Mouse (Mus musculus): ENCODE data around the gene Adcy9. TPM values are rescaled to one million over a fixed set of nuclear protein-coding genes. Genes with fewer than 3 reads are reported as not detected.
"Not testable (repeated sequence)": the region's sequence is repeated elsewhere in the genome, so short reads cannot be mapped to it uniquely, and the experiment has no call there.

Adcy9 gene
- total and polyA plus RNA-seq, 2 experiments from 2014 or later = 1.8 to 19.0 TPM

GRCm38 (mm10) chr16:4342579-4342978, 77.7 kb downstream of the Adcy9 start:
- no peak overlapping the region for H3K27ac ChIP-seq (ENCODE audit: low read depth)
- ATAC-seq (ENCODE audit: insufficient read depth, low read depth) = no peak
- WGBS = 91% methylated on average over 7 of the region's 7 CpGs
- H3K36me3 ChIP-seq (replicated peaks; ENCODE audit: control insufficient read depth, insufficient read depth, low read length) = no peaks in the 10 kb centered on the region
- no peak overlapping the region for H3K4me3 ChIP-seq (ENCODE audit: low read depth, low read length)
- no peak for DNase-seq (ENCODE audit: low spot score)
- no peaks in the 10 kb centered on the region for H3K27me3 ChIP-seq (ENCODE audit: control insufficient read depth, insufficient read depth, low read length)
- TF ChIP-seq CTCF (IDR thresholded peaks at IDR 0.05; ENCODE audit: low read depth) (no peak), EP300 (IDR thresholded peaks at IDR 0.05; ENCODE audit: low read depth) (no peak)
- no peak overlapping the region for H3K4me2 ChIP-seq (ENCODE audit: low read depth, low read length)
- H3K9ac ChIP-seq (replicated peaks; ENCODE audit: low read depth, low read length) = no peak overlapping the region
- H3K9me3 ChIP-seq (replicated peaks; ENCODE audit: control insufficient read depth, low read length) = no peaks in the 10 kb centered on the region
- H3K4me1 ChIP-seq (ENCODE audit: control insufficient read depth, insufficient read depth) = no peaks in the 10 kb centered on the region

GRCm38 (mm10) chr16:4341316-4342062, 78.8 kb downstream of the Adcy9 start:
- H3K9me3 ChIP-seq (replicated peaks; ENCODE audit: control insufficient read depth, low read length) = no peaks in the 10 kb centered on the region
- no peak overlapping the region for H3K9ac ChIP-seq (replicated peaks; ENCODE audit: low read depth, low read length)
- H3K27me3 ChIP-seq (ENCODE audit: control insufficient read depth, insufficient read depth, low read length) = no peaks in the 10 kb centered on the region
- TF ChIP-seq CTCF (IDR thresholded peaks at IDR 0.05; ENCODE audit: low read depth) = no peak
- TF ChIP-seq EP300 (IDR thresholded peaks at IDR 0.05; ENCODE audit: low read depth) = no peak
- no peak overlapping the region for H3K4me3 ChIP-seq (ENCODE audit: low read depth, low read length)
- no peak overlapping the region for H3K27ac ChIP-seq (ENCODE audit: low read depth)
- H3K36me3 ChIP-seq (replicated peaks; ENCODE audit: control insufficient read depth, insufficient read depth, low read length) = no peaks in the 10 kb centered on the region
- no peak for ATAC-seq (ENCODE audit: insufficient read depth, low read depth)
- H3K4me1 ChIP-seq (ENCODE audit: control insufficient read depth, insufficient read depth) = no peaks in the 10 kb centered on the region
- WGBS = 68% methylated on average over 14 of the region's 14 CpGs
- no peak for DNase-seq (ENCODE audit: low spot score)
- no peak overlapping the region for H3K4me2 ChIP-seq (ENCODE audit: low read depth, low read length)

GRCm38 (mm10) chr16:4339216-4339615, 81.1 kb downstream of the Adcy9 start:
- not testable (repeated sequence) for H3K4me2 ChIP-seq (ENCODE audit: low read depth, low read length); DNase-seq (ENCODE audit: low spot score); H3K4me1 ChIP-seq (ENCODE audit: control insufficient read depth, insufficient read depth); H3K27me3 ChIP-seq (ENCODE audit: control insufficient read depth, insufficient read depth, low read length); H3K27ac ChIP-seq (ENCODE audit: low read depth); ATAC-seq (ENCODE audit: insufficient read depth, low read depth); H3K9ac ChIP-seq (replicated peaks; ENCODE audit: low read depth, low read length); H3K9me3 ChIP-seq (replicated peaks; ENCODE audit: control insufficient read depth, low read length); H3K4me3 ChIP-seq (ENCODE audit: low read depth, low read length); H3K36me3 ChIP-seq (replicated peaks; ENCODE audit: control insufficient read depth, insufficient read depth, low read length)
- WGBS = 73% methylated on average over 6 of the region's 7 CpGs

GRCm38 (mm10) chr16:4337269-4337668, 83.0 kb downstream of the Adcy9 start:
- H3K36me3 ChIP-seq (replicated peaks; ENCODE audit: control insufficient read depth, insufficient read depth, low read length) = no peaks in the 10 kb centered on the region
- ATAC-seq (ENCODE audit: insufficient read depth, low read depth) (no peak), DNase-seq (ENCODE audit: low spot score) (no peak)
- H3K4me2 ChIP-seq (ENCODE audit: low read depth, low read length) = no peak overlapping the region
- no peak overlapping the region for H3K27ac ChIP-seq (ENCODE audit: low read depth)
- no peak overlapping the region for H3K9ac ChIP-seq (replicated peaks; ENCODE audit: low read depth, low read length)
- H3K4me1 ChIP-seq (ENCODE audit: control insufficient read depth, insufficient read depth) = no peaks in the 10 kb centered on the region
- H3K4me3 ChIP-seq (ENCODE audit: low read depth, low read length) = no peak overlapping the region
- WGBS = 50% methylated on average over 4 of the region's 4 CpGs
- no peaks in the 10 kb centered on the region for H3K27me3 ChIP-seq (ENCODE audit: control insufficient read depth, insufficient read depth, low read length)
- H3K9me3 ChIP-seq (replicated peaks; ENCODE audit: control insufficient read depth, low read length) = no peaks in the 10 kb centered on the region
- TF ChIP-seq EP300 (IDR thresholded peaks at IDR 0.05; ENCODE audit: low read depth) = no peak
- TF ChIP-seq CTCF (IDR thresholded peaks at IDR 0.05; ENCODE audit: low read depth) = no peak

- peak overlapping the region; percentile 72 for H3K27ac ChIP-seq (ENCODE audit: low read depth)
- DNase-seq (ENCODE audit: low spot score) (peak; percentile 10), ATAC-seq (ENCODE audit: insufficient read depth, low read depth) (peak; percentile 47; the same call in 1 of the 2 replicates)
- no peak overlapping the region for H3K9ac ChIP-seq (replicated peaks; ENCODE audit: low read depth, low read length)
- H3K27me3 ChIP-seq (ENCODE audit: control insufficient read depth, insufficient read depth, low read length) = no peaks in the 10 kb centered on the region
- H3K4me1 ChIP-seq (ENCODE audit: control insufficient read depth, insufficient read depth) = no peaks in the 10 kb centered on the region
- no peak overlapping the region for H3K4me3 ChIP-seq (ENCODE audit: low read depth, low read length)
- no peak overlapping the region for H3K4me2 ChIP-seq (ENCODE audit: low read depth, low read length)
- TF ChIP-seq CTCF (IDR thresholded peaks at IDR 0.05; ENCODE audit: low read depth) = no peak
- TF ChIP-seq EP300 (IDR thresholded peaks at IDR 0.05; ENCODE audit: low read depth) = no peak
- H3K36me3 ChIP-seq (replicated peaks; ENCODE audit: control insufficient read depth, insufficient read depth, low read length) = no peaks in the 10 kb centered on the region
- WGBS = 44% methylated on average over 5 of the region's 5 CpGs
- H3K9me3 ChIP-seq (replicated peaks; ENCODE audit: control insufficient read depth, low read length) = no peaks in the 10 kb centered on the region
These were observed 86.5 kb downstream of the Adcy9 start for GRCm38 (mm10) chr16:4333788-4334187.

- Histone ChIP-seq H3K9ac (replicated peaks; ENCODE audit: low read depth, low read length) (no peak overlapping the region), H3K4me2 (ENCODE audit: low read depth, low read length) (no peak overlapping the region), H3K27ac (ENCODE audit: low read depth) (peak overlapping the region; percentile 72), H3K4me1 (ENCODE audit: control insufficient read depth, insufficient read depth) (no peaks in the 10 kb centered on the region), H3K4me3 (ENCODE audit: low read depth, low read length) (no peak overlapping the region), H3K27me3 (ENCODE audit: control insufficient read depth, insufficient read depth, low read length) (no peaks in the 10 kb centered on the region), H3K9me3 (replicated peaks; ENCODE audit: control insufficient read depth, low read length) (no peaks in the 10 kb centered on the region), H3K36me3 (replicated peaks; ENCODE audit: control insufficient read depth, insufficient read depth, low read length) (no peaks in the 10 kb centered on the region)
- no peak for DNase-seq (ENCODE audit: low spot score)
- TF ChIP-seq EP300 (IDR thresholded peaks at IDR 0.05; ENCODE audit: low read depth) = no peak
- TF ChIP-seq CTCF (IDR thresholded peaks at IDR 0.05; ENCODE audit: low read depth) = no peak
- 71% methylated on average over 2 of the region's 2 CpGs for WGBS
- ATAC-seq (ENCODE audit: insufficient read depth, low read depth) = no peak
These were observed 86.9 kb downstream of the Adcy9 start for GRCm38 (mm10) chr16:4333371-4333770.
